Mouse (Mus musculus) olfactory bulb, adult 2 months (tissue): ENCODE measurements at regions not wholly inside any gene's neighbourhood (a gene's known extent, or its start where the extent isn't known, plus 50 kb on each side); places are given as distances from the start of the nearest gene placed in this dataset.

Experiments used
- CTCF ChIP-seq: fragments of 200-500 bp; IDR thresholded peaks from 2 replicates; pipeline ENCODE4 v1.5.1; 2012; ENCODE audit warnings: low read depth, mild to moderate bottlenecking, low read length, moderate library complexity; ENCODE audit not compliant: insufficient read depth
- POLR2A ChIP-seq: fragments of 200-500 bp; IDR thresholded peaks from 2 replicates; pipeline ENCODE4 v1.6.1; 2012; ENCODE audit warnings: mild to moderate bottlenecking, low read depth, low read length, moderate library complexity; ENCODE audit not compliant: insufficient read depth

DNA sequence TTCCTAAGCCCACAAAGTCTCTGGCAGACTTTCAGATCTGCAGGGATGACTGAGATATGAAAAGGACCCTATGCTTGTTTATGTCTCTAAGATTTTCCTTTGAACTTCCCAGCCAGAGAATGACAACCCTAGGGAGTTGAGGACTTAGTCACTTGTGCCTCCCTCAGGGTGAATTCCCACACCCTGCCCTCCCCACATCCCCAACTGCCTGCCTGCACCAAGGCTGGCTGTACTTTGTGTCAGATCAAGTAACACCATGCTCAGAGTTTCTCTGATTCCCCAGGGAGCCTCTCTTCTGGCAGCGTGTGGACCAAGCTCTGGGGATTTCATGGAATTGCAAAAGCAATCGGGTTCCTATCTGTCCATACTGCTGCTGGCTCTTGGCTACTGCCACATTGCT, 659.9 kb downstream of the Ets1 start:
- no peak for TF ChIP-seq POLR2A
- no peak for TF ChIP-seq CTCF
